Mouse (Mus musculus) liver (tissue): ENCODE measurements around the gene Zfp963.
A peak's percentile ranks its signal among the peaks of the same experiment; 100 is the strongest.

Source experiments
- DNase-seq: peaks from one replicate; pipeline ENCODE4 v3.0.0-alpha.2; 2020; ENCODE audit warnings: mixed read lengths

Gene Zfp963

GRCm38 (mm10) chr8:69749544-69750454 is at the start of gene Zfp963:
TSS of gene Zfp963 (minus strand) at chr8:69749970.
- DNase-seq = peak; percentile 96

- DNase-seq = no peak
Observed at GRCm38 (mm10) chr8:69799261-69799660, 49.5 kb upstream of the Zfp963 start.

GRCm38 (mm10) chr8:69797661-69798060 is 47.9 kb upstream of the Zfp963 start:
- DNase-seq = no peak

- DNase-seq = no peak
Observed at GRCm38 (mm10) chr8:69796721-69797345, 47.1 kb upstream of the Zfp963 start.

GRCm38 (mm10) chr8:69794901-69795300 is 45.1 kb upstream of the Zfp963 start:
- DNase-seq = no peak

GRCm38 (mm10) chr8:69794096-69794495 is 44.3 kb upstream of the Zfp963 start:
- DNase-seq = no peak

- DNase-seq = no peak
Observed at GRCm38 (mm10) chr8:69793666-69794065, 43.9 kb upstream of the Zfp963 start.

- peak; percentile 71 for DNase-seq
Observed at GRCm38 (mm10) chr8:69791415-69792068, 41.8 kb upstream of the Zfp963 start.

GRCm38 (mm10) chr8:69790773-69791367 is 41.1 kb upstream of the Zfp963 start, which contains the start of the genes Atp13a1 and Zfp866:
TSS of gene Atp13a1 (plus strand) at chr8:69791163.
TSS of gene Zfp866 (minus strand) at chr8:69791178.
- peak; percentile 91 for DNase-seq

GRCm38 (mm10) chr8:69790364-69790763 is 40.6 kb upstream of the Zfp963 start:
- peak; percentile 41 for DNase-seq

- DNase-seq = no peak
Observed at GRCm38 (mm10) chr8:69789731-69790130, 40.0 kb upstream of the Zfp963 start.

GRCm38 (mm10) chr8:69789105-69789504 is 39.3 kb upstream of the Zfp963 start:
- DNase-seq = no peak

GRCm38 (mm10) chr8:69777111-69777510 is 27.3 kb upstream of the Zfp963 start:
- no peak for DNase-seq

- no peak for DNase-seq
Observed at GRCm38 (mm10) chr8:69775149-69775534, 25.4 kb upstream of the Zfp963 start.

- peak; percentile 94 for DNase-seq
Observed at GRCm38 (mm10) chr8:69774503-69775148, 24.9 kb upstream of the Zfp963 start, which contains the start of gene Gm20422. TSS of gene Gm20422 (minus strand) at chr8:69774886.

GRCm38 (mm10) chr8:69772106-69772505 is 22.3 kb upstream of the Zfp963 start:
- no peak for DNase-seq

GRCm38 (mm10) chr8:69771221-69771620 is 21.5 kb upstream of the Zfp963 start:
- DNase-seq = no peak

- no peak for DNase-seq
Observed at GRCm38 (mm10) chr8:69761814-69762445, 12.2 kb upstream of the Zfp963 start.

- no peak for DNase-seq
Observed at GRCm38 (mm10) chr8:69758316-69758715, 8.5 kb upstream of the Zfp963 start.

GRCm38 (mm10) chr8:69752437-69752836 is 2.7 kb upstream of the Zfp963 start:
- no peak for DNase-seq

GRCm38 (mm10) chr8:69741231-69741630 is 8.5 kb downstream of the Zfp963 start:
- DNase-seq = no peak

GRCm38 (mm10) chr8:69740763-69741162 is 9.0 kb downstream of the Zfp963 start:
- no peak for DNase-seq
